Mouse (Mus musculus) intestine, embryonic 15.5 days (tissue): ENCODE measurements at regions not wholly inside any gene's neighbourhood (a gene's known extent, or its start where the extent isn't known, plus 50 kb on each side); places are given as distances from the start of the nearest gene placed in this dataset.
A peak's percentile ranks its signal among the peaks of the same experiment; 100 is the strongest.
"Not testable (repeated sequence)": the region's sequence is repeated elsewhere in the genome, so short reads cannot be mapped to it uniquely, and the experiment has no call there.

ENCODE experiments used
- ATAC-seq: fragments of 200-750 bp; cut with Nextera tagmentation; 2 replicates; pipeline ENCODE4 v1.8.0; 2017; ENCODE audit warnings: moderate TSS enrichment, moderate library complexity
- H3K27ac ChIP-seq: fragments of 300-500 bp; sonication (generic); 2 replicates; pipeline ENCODE4 v1.5.1; 2015; ENCODE audit warnings: mild to moderate bottlenecking, inconsistent platforms
- H3K27me3 ChIP-seq: fragments of 300-500 bp; sonication (generic); replicated peaks from 2 replicates; pipeline ENCODE4 v1.6.1; 2015; ENCODE audit warnings: inconsistent platforms
- H3K36me3 ChIP-seq: fragments of 300-500 bp; sonication (generic); 2 replicates; pipeline ENCODE4 v1.6.1; 2015; ENCODE audit warnings: inconsistent platforms
- H3K4me1 ChIP-seq: fragments of 300-500 bp; sonication (generic); replicated peaks from 2 replicates; pipeline ENCODE4 v1.6.1; 2015; ENCODE audit warnings: inconsistent platforms
- H3K4me2 ChIP-seq: fragments of 300-500 bp; sonication (generic); replicated peaks from 2 replicates; pipeline ENCODE4 v1.6.1; 2015; ENCODE audit warnings: mild to moderate bottlenecking, inconsistent platforms
- H3K4me3 ChIP-seq: fragments of 300-500 bp; sonication (generic); replicated peaks from 2 replicates; pipeline ENCODE4 v1.5.1; 2015; ENCODE audit warnings: inconsistent platforms
- H3K9ac ChIP-seq: fragments of 300-500 bp; sonication (generic); 2 replicates; pipeline ENCODE4 v1.6.1; 2015; ENCODE audit warnings: inconsistent platforms
- H3K9me3 ChIP-seq: fragments of 300-500 bp; sonication (generic); 2 replicates; pipeline ENCODE4 v1.6.1; 2016; ENCODE audit warnings: inconsistent platforms
- WGBS: fragments of 180-500 bp; shearing (Covaris S2); methylation state at CpG from one replicate; pipeline ENCODE4 v1.1.7; 2015; 5-methylcytosine and 5-hydroxymethylcytosine counted together

- Histone ChIP-seq H3K9me3 (no peaks in the 10 kb centered on the region), H3K4me1 (no peaks in the 10 kb centered on the region)
Observed at GRCm38 (mm10) chr5:40177982-40178748, 422.9 kb upstream of the Hs3st1 start.

GRCm38 (mm10) chr5:40136740-40137285, 381.5 kb upstream of the Hs3st1 start:
- no peaks in the 10 kb centered on the region for H3K36me3 ChIP-seq
- H3K9ac ChIP-seq: no peak overlapping the region
- H3K9me3 ChIP-seq: no peaks in the 10 kb centered on the region
- H3K4me1 ChIP-seq: no peaks in the 10 kb centered on the region
- H3K27me3 ChIP-seq: no peaks in the 10 kb centered on the region
- WGBS: 84% methylated on average over 3 of the region's 3 CpGs
- H3K4me2 ChIP-seq: no peak overlapping the region
- no peak overlapping the region for H3K4me3 ChIP-seq
- no peak for ATAC-seq
- no peak overlapping the region for H3K27ac ChIP-seq

More at GRCm38 (mm10) chr5:40177982-40178748, 422.9 kb upstream of the Hs3st1 start:
- H3K36me3 ChIP-seq: no peaks in the 10 kb centered on the region
- H3K4me3 ChIP-seq: no peak overlapping the region
- no peak overlapping the region for H3K4me2 ChIP-seq
- 72% methylated on average over 2 of the region's 2 CpGs for WGBS
- H3K9ac ChIP-seq: no peak overlapping the region
- H3K27ac ChIP-seq: no peak overlapping the region
- H3K27me3 ChIP-seq: no peaks in the 10 kb centered on the region
- no peak for ATAC-seq

DNA sequence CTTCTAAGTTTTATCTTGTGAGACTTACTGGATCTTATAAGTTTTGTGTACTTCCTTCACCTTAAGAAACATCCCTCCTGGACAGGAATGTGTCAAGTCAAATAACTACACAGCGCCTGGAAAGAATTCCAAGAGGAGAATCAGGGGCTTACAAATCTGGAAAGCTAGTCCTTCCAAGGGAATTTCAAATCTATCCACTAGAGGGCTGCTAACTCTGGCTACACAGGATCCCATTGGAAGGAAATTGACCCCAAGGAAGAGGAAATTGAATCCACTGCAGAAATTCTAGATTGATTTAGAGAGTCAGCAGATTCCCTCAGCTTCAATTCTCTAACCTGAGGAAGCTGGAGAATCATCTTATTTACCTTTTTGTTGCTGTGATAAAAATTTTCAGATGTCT, 369.1 kb upstream of the Hs3st1 start:
- H3K4me1 ChIP-seq: no peaks in the 10 kb centered on the region
- no peaks in the 10 kb centered on the region for H3K36me3 ChIP-seq
- H3K9me3 ChIP-seq: no peaks in the 10 kb centered on the region
- no peak for ATAC-seq
- H3K27me3 ChIP-seq: no peaks in the 10 kb centered on the region
- no peak overlapping the region for H3K9ac ChIP-seq
- no peak overlapping the region for H3K4me3 ChIP-seq
- WGBS: 64% methylated on average over 1 of the region's 1 CpGs
- H3K27ac ChIP-seq: no peak overlapping the region
- H3K4me2 ChIP-seq: no peak overlapping the region

GRCm38 (mm10) chr5:40116849-40117248, 361.6 kb upstream of the Hs3st1 start:
- no peak overlapping the region for H3K4me2 ChIP-seq
- no peaks in the 10 kb centered on the region for H3K9me3 ChIP-seq
- ATAC-seq: peak; percentile 87
- no peaks in the 10 kb centered on the region for H3K36me3 ChIP-seq
- H3K4me1 ChIP-seq: no peaks in the 10 kb centered on the region
- no peaks in the 10 kb centered on the region for H3K27me3 ChIP-seq
- no peak overlapping the region for H3K27ac ChIP-seq
- no peak overlapping the region for H3K4me3 ChIP-seq
- H3K9ac ChIP-seq: no peak overlapping the region

DNA sequence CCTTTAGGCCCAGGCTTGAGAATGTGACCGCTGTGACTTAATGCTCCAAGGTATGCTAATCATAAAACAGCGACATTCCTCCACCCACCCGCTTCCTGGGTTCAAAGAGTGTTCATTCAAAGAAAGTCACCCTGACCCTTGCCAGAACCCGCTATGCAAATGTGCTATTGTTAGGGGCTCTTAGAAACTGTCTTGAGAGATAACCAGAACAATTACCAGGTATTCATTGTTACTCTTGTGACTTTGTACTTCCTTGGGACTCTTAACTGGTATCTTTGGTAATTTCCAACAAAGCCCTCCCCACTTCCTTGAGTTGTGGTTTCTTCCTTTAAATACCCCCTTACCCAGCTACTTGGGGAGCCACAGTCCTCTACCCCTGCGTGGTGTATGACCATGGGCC, 334.3 kb upstream of the Hs3st1 start:
- not testable (repeated sequence) for H3K4me2 ChIP-seq, H3K27ac ChIP-seq, H3K4me3 ChIP-seq, H3K4me1 ChIP-seq, H3K9me3 ChIP-seq, ATAC-seq, H3K27me3 ChIP-seq, H3K9ac ChIP-seq, H3K36me3 ChIP-seq
- 89% methylated on average over 5 of the region's 5 CpGs for WGBS

GRCm38 (mm10) chr5:40045288-40045687, 290.0 kb upstream of the Hs3st1 start:
- no peaks in the 10 kb centered on the region for H3K9me3 ChIP-seq
- no peak for ATAC-seq
- no peaks in the 10 kb centered on the region for H3K36me3 ChIP-seq
- no peaks in the 10 kb centered on the region for H3K4me1 ChIP-seq
- H3K27me3 ChIP-seq: no peaks in the 10 kb centered on the region
- H3K9ac ChIP-seq: no peak overlapping the region
- no peak overlapping the region for H3K4me3 ChIP-seq
- no peak overlapping the region for H3K4me2 ChIP-seq
- H3K27ac ChIP-seq: no peak overlapping the region
- 38% methylated on average over 5 of the region's 5 CpGs for WGBS

DNA sequence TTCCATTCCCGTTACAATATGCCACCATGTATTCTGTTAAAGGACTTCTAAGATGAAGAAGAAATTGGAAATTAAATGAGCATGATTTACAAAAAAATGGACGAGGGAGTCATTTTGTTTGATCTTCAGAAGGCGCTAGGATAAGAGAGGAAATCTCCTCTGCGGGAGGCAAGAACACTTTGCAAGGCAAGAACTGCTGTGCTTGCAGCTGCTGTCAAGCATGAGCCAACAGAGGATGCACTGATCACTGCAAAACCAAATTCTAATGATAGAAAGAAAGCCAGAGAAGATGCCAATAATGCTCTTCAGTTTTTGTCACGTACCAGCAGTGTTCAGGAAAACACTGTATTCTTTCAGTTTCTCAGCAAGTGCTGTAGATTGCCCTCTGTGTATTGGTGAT, 279.2 kb upstream of the Hs3st1 start:
- Histone ChIP-seq H3K27me3 (no peaks in the 10 kb centered on the region), H3K4me1 (no peaks in the 10 kb centered on the region), H3K27ac (no peak overlapping the region), H3K36me3 (no peaks in the 10 kb centered on the region), H3K4me2 (no peak overlapping the region), H3K4me3 (no peak overlapping the region), H3K9me3 (no peaks in the 10 kb centered on the region), H3K9ac (no peak overlapping the region)
- WGBS: 87% methylated on average over 5 of the region's 5 CpGs
- ATAC-seq: no peak

DNA sequence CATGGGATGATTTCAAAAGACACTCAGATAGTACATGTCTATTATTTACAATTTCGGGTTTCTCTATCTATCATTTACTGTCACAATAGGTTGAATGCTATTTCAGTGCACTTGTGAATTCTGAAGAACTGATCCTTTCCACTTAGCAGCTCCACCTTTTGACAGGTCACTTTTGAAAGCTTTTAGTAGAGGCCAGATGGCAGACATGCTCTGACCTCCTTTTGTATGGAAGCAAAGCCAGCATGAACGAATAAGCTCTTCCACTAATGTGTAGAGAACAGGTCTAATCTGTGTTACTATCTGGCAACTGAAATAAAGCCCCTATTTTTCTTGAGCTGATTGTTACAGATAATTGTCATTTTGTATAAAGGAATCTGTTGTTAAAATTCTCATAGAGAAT, 278.4 kb upstream of the Hs3st1 start:
- WGBS: 76% methylated on average over 2 of the region's 2 CpGs
- Histone ChIP-seq H3K4me1 (no peaks in the 10 kb centered on the region), H3K9me3 (no peaks in the 10 kb centered on the region), H3K4me2 (no peak overlapping the region), H3K27ac (no peak overlapping the region), H3K4me3 (no peak overlapping the region), H3K27me3 (no peaks in the 10 kb centered on the region), H3K9ac (no peak overlapping the region), H3K36me3 (no peaks in the 10 kb centered on the region)
- no peak for ATAC-seq

- Histone ChIP-seq H3K4me1 (no peaks in the 10 kb centered on the region), H3K4me3 (no peak overlapping the region), H3K27me3 (no peaks in the 10 kb centered on the region), H3K36me3 (no peaks in the 10 kb centered on the region), H3K27ac (no peak overlapping the region), H3K4me2 (no peak overlapping the region), H3K9me3 (no peaks in the 10 kb centered on the region), H3K9ac (no peak overlapping the region)
- WGBS: 84% methylated on average over 6 of the region's 6 CpGs
- ATAC-seq: no peak
Observed at GRCm38 (mm10) chr5:40030261-40030660, 275.0 kb upstream of the Hs3st1 start.

DNA sequence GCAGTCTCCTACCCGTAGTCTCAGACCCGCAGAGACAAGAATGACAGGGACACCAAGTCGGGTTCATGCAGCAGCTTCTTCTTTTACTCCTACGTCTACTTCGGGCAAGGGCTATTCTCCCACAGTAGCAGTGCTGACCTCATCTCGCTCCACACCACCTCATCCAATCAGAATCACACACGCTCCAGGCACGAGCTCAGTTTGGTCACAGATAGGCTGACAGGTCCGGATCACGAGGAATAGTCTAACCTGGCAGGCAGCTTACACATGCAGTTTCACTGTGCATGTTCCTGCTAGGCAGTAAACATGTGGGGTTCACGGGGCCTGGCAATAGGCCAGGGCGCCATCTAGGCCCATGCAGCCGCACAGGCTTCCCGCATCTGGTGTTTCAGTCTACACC, 260.7 kb upstream of the Hs3st1 start:
- WGBS: 87% methylated on average over 14 of the region's 14 CpGs
- ATAC-seq: no peak
- Histone ChIP-seq H3K27ac (no peak overlapping the region), H3K4me3 (no peak overlapping the region), H3K9ac (no peak overlapping the region), H3K4me2 (no peak overlapping the region), H3K36me3 (no peaks in the 10 kb centered on the region), H3K27me3 (no peaks in the 10 kb centered on the region), H3K9me3 (no peaks in the 10 kb centered on the region), H3K4me1 (no peaks in the 10 kb centered on the region)

DNA sequence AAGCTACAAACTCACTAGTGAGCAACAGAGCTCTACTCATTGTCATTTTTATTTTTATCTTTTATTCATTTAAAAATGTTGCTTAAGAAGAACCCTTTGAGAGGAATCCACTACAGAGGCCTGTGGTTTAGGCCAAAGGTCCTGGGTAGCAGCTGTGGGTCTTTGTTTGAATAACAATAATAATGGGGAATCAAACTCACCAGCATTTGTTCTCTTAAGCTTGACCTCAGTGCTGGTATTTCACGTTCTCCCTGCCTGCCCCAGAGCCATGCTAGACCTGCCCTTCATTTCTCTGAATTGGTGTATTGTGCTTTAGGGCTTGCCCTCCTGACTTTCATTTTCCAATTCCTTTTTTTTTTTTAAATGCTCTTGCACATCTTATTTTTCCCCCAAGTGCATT, 232.8 kb upstream of the Hs3st1 start:
- Histone ChIP-seq H3K27me3 (no peaks in the 10 kb centered on the region), H3K4me3 (no peak overlapping the region), H3K9me3 (no peaks in the 10 kb centered on the region), H3K9ac (no peak overlapping the region), H3K4me1 (no peaks in the 10 kb centered on the region), H3K27ac (no peak overlapping the region), H3K4me2 (no peak overlapping the region), H3K36me3 (no peaks in the 10 kb centered on the region)
- no peak for ATAC-seq
- 18% methylated on average over 1 of the region's 1 CpGs for WGBS

DNA sequence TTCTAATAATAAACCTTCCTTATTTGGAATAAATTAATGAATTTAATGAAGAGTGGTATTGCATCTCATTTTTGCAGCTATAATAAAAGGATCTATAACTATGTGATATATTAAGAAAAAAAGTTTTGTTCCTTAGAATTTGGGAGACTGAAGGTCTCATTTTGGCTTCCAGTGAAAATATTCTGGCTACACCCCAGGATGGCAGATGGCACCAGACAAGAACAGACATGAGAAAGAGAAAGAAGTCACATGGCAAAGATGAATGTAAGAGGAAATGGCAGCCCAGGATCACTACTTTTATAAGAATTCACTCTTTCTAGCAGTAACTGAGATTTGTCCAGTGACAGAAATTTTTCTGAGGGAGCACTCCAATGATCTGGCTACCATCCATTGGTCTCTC, 209.1 kb upstream of the Hs3st1 start:
- H3K9me3 ChIP-seq: no peaks in the 10 kb centered on the region
- ATAC-seq: no peak
- H3K9ac ChIP-seq: no peak overlapping the region
- H3K27me3 ChIP-seq: no peaks in the 10 kb centered on the region
- no peaks in the 10 kb centered on the region for H3K36me3 ChIP-seq
- H3K27ac ChIP-seq: no peak overlapping the region
- H3K4me3 ChIP-seq: no peak overlapping the region
- no peak overlapping the region for H3K4me2 ChIP-seq
- H3K4me1 ChIP-seq: no peaks in the 10 kb centered on the region

GRCm38 (mm10) chr5:39960981-39961380, 205.7 kb upstream of the Hs3st1 start:
- Histone ChIP-seq H3K27ac (no peak overlapping the region), H3K27me3 (no peaks in the 10 kb centered on the region), H3K4me3 (no peak overlapping the region), H3K36me3 (no peaks in the 10 kb centered on the region), H3K4me2 (no peak overlapping the region), H3K9me3 (no peaks in the 10 kb centered on the region), H3K9ac (no peak overlapping the region), H3K4me1 (no peaks in the 10 kb centered on the region)
- 31% methylated on average over 4 of the region's 4 CpGs for WGBS
- ATAC-seq: peak; percentile 41; the same call in 1 of the 2 replicates
